Mouse (Mus musculus): ENCODE measurements around the gene Gramd2. TPM values are rescaled to one million over a fixed set of nuclear protein-coding genes. Genes with fewer than 3 reads are reported as not detected.

Gramd2 gene
- polyA plus RNA-seq, 1 experiment, result 1.8 TPM

DNA sequence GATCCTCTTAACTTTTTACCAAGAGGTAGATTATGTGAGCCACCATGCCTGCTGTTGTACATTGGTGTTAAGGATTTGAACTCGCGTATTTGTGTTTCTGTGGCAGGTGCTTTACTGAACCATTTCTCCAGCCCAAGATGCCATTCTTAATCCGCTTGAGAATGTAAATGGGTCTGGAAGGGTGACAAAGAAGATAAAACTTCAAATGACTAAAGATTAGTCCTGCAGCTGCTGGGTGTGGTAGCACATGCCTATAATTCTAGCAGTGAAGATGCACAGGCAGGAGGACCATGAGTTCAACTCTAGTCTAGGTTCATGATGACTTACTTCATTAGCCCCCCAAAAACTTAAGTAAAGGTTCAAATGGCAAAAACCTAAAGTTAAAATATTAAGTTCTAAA, 64.0 kb downstream of the Gramd2 start:
- H3K36me3 ChIP-seq (ENCODE audit: control insufficient read depth, insufficient read depth), result no peaks in the 10 kb centered on the region
- peaks cover 3% of the 10 kb centered on the region for H3K79me2 ChIP-seq (ENCODE audit: control insufficient read depth, insufficient read depth)
- no peaks in the 10 kb centered on the region for H3K27me3 ChIP-seq (ENCODE audit: control insufficient read depth, insufficient read depth, insufficient read length)
- H3K4me3 ChIP-seq (ENCODE audit: insufficient read depth, poor library complexity, severe bottlenecking), result no peak overlapping the region
- no peaks in the 10 kb centered on the region for H3K79me3 ChIP-seq (ENCODE audit: low read depth)
- H3ac ChIP-seq (ENCODE audit: control insufficient read depth, insufficient read length, low read depth), result no peak overlapping the region
- TF ChIP-seq FOSL1 (IDR thresholded peaks at IDR 0.05; ENCODE audit: insufficient read depth, low read length, poor library complexity, severe bottlenecking), result no peak
- no peak for TF ChIP-seq MAX (IDR thresholded peaks at IDR 0.05)
- no peak for TF ChIP-seq CTCF (IDR thresholded peaks at IDR 0.05; ENCODE audit: control insufficient read depth, insufficient read depth, insufficient read length)
- TF ChIP-seq MYOG (IDR thresholded peaks at IDR 0.05; ENCODE audit: control insufficient read depth, extremely low read depth, insufficient read length), result no peak
- no peak for TF ChIP-seq CEBPB (IDR thresholded peaks at IDR 0.05; ENCODE audit: low read depth)
- TF ChIP-seq USF1 (IDR thresholded peaks at IDR 0.05; ENCODE audit: low read depth), result no peak
- TF ChIP-seq MYOD1 (IDR thresholded peaks at IDR 0.05; ENCODE audit: control insufficient read depth, insufficient read length, low read depth), result no peak

DNA sequence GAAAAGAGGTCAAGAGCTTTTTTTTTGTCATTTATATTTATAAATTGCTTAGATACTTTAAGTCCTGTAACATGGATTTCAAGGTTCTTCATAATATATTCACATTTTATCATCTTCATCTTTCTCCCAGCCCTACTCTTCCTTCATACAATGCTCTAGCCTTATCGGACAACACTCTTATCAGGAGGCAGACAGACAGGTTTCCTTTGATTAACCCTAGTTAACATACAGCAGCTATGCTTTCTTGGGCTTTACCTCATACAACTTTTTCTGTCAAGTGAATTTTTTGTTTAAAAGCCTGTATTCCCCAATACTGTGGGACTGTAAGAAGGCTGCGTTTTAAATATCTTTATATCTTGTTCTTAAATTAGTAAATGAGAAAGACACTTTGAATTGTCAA, 68.4 kb downstream of the Gramd2 start:
- peaks cover 5% of the 10 kb centered on the region for H3K79me3 ChIP-seq (ENCODE audit: low read depth)
- H3K79me2 ChIP-seq (ENCODE audit: control insufficient read depth, insufficient read depth), result peaks cover 26% of the 10 kb centered on the region
- no peak overlapping the region for H3ac ChIP-seq (ENCODE audit: control insufficient read depth, insufficient read length, low read depth)
- no peak overlapping the region for H3K4me3 ChIP-seq (ENCODE audit: insufficient read depth, poor library complexity, severe bottlenecking)
- H3K36me3 ChIP-seq (ENCODE audit: control insufficient read depth, insufficient read depth), result no peaks in the 10 kb centered on the region
- TF ChIP-seq MYOG (IDR thresholded peaks at IDR 0.05; ENCODE audit: control insufficient read depth, extremely low read depth, insufficient read length) (no peak), MYOD1 (IDR thresholded peaks at IDR 0.05; ENCODE audit: control insufficient read depth, insufficient read length, low read depth) (no peak), MAX (IDR thresholded peaks at IDR 0.05) (no peak), USF1 (IDR thresholded peaks at IDR 0.05; ENCODE audit: low read depth) (no peak), FOSL1 (IDR thresholded peaks at IDR 0.05; ENCODE audit: insufficient read depth, low read length, poor library complexity, severe bottlenecking) (no peak), CTCF (IDR thresholded peaks at IDR 0.05; ENCODE audit: control insufficient read depth, insufficient read depth, insufficient read length) (no peak), CEBPB (IDR thresholded peaks at IDR 0.05; ENCODE audit: low read depth) (no peak)
- no peaks in the 10 kb centered on the region for H3K27me3 ChIP-seq (ENCODE audit: control insufficient read depth, insufficient read depth, insufficient read length)

DNA sequence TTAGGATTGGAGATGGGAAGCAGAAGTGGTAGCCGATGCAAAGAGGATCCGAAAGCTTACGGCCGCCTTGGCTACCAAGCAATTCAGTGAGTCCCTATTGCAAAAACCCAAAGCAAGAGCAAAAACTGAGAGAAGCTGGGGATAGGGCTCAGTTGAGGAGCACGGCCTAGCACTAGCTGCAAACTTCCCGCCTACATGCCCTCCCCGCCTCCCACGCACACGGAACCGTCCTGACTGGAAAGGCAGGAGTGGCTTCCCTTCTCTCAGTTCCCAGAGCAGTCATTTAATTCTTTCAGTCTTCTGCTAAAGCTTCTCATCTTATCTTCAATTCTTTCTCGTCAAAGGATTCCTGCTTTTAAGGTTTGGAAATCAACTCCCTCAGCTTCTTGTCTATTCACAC, 69.0 kb downstream of the Gramd2 start:
- no peaks in the 10 kb centered on the region for H3K27me3 ChIP-seq (ENCODE audit: control insufficient read depth, insufficient read depth, insufficient read length)
- no peak overlapping the region for H3ac ChIP-seq (ENCODE audit: control insufficient read depth, insufficient read length, low read depth)
- peaks cover 5% of the 10 kb centered on the region for H3K79me3 ChIP-seq (ENCODE audit: low read depth)
- no peak overlapping the region for H3K4me3 ChIP-seq (ENCODE audit: insufficient read depth, poor library complexity, severe bottlenecking)
- H3K79me2 ChIP-seq (ENCODE audit: control insufficient read depth, insufficient read depth), result peaks cover 32% of the 10 kb centered on the region
- H3K36me3 ChIP-seq (ENCODE audit: control insufficient read depth, insufficient read depth), result no peaks in the 10 kb centered on the region
- TF ChIP-seq CTCF (IDR thresholded peaks at IDR 0.05; ENCODE audit: control insufficient read depth, insufficient read depth, insufficient read length) (no peak), CEBPB (IDR thresholded peaks at IDR 0.05; ENCODE audit: low read depth) (no peak), MYOD1 (IDR thresholded peaks at IDR 0.05; ENCODE audit: control insufficient read depth, insufficient read length, low read depth) (no peak), MAX (IDR thresholded peaks at IDR 0.05) (no peak), MYOG (IDR thresholded peaks at IDR 0.05; ENCODE audit: control insufficient read depth, extremely low read depth, insufficient read length) (no peak), FOSL1 (IDR thresholded peaks at IDR 0.05; ENCODE audit: insufficient read depth, low read length, poor library complexity, severe bottlenecking) (no peak), USF1 (IDR thresholded peaks at IDR 0.05; ENCODE audit: low read depth) (no peak)

DNA sequence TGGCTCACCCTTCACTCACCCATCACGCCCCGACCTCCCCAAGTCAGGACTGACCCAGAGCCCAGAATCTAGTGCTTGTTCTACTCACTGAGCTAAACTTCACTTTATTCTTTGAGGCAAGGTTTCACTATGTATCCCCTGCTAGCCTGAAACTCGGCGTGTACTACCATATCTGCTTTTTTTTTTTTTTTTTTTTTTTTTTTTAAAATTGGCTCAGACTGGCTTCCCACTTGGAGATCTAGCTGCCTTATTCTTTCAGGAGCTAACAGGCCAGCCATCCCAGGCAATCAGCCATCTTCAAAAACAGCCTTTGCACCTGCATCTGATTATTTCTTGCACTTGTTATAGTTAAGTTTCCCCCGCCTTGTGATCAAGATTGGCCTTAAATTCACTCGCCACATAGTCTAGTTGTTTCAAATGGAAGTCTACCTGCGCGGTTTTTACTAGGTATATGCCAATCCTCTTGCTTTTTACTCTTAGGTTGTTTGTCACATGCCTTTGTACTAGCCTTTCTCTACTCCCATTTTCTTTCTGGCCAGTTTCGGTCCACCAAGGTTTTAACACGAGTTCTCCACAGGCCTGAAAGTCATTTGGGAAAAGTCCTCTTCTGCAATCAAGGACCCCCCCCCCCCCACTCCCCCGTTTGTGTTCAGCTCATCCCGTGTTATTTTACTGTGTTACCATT, 69.8 kb downstream of the Gramd2 start:
- H3K4me3 ChIP-seq (ENCODE audit: insufficient read depth, poor library complexity, severe bottlenecking), result peak overlapping the region; percentile 42
- H3K36me3 ChIP-seq (ENCODE audit: control insufficient read depth, insufficient read depth), result no peaks in the 10 kb centered on the region
- H3K27me3 ChIP-seq (ENCODE audit: control insufficient read depth, insufficient read depth, insufficient read length), result no peaks in the 10 kb centered on the region
- H3ac ChIP-seq (ENCODE audit: control insufficient read depth, insufficient read length, low read depth), result no peak overlapping the region
- H3K79me2 ChIP-seq (ENCODE audit: control insufficient read depth, insufficient read depth), result peaks cover 39% of the 10 kb centered on the region
- H3K79me3 ChIP-seq (ENCODE audit: low read depth), result peaks cover 5% of the 10 kb centered on the region
- TF ChIP-seq MYOG (IDR thresholded peaks at IDR 0.05; ENCODE audit: control insufficient read depth, extremely low read depth, insufficient read length) (no peak), MAX (IDR thresholded peaks at IDR 0.05) (no peak), FOSL1 (IDR thresholded peaks at IDR 0.05; ENCODE audit: insufficient read depth, low read length, poor library complexity, severe bottlenecking) (no peak), MYOD1 (IDR thresholded peaks at IDR 0.05; ENCODE audit: control insufficient read depth, insufficient read length, low read depth) (no peak), CEBPB (IDR thresholded peaks at IDR 0.05; ENCODE audit: low read depth) (no peak), USF1 (IDR thresholded peaks at IDR 0.05; ENCODE audit: low read depth) (no peak), CTCF (IDR thresholded peaks at IDR 0.05; ENCODE audit: control insufficient read depth, insufficient read depth, insufficient read length) (no peak)

- peaks cover 42% of the 10 kb centered on the region for H3K79me2 ChIP-seq (ENCODE audit: control insufficient read depth, insufficient read depth)
- peaks cover 5% of the 10 kb centered on the region for H3K79me3 ChIP-seq (ENCODE audit: low read depth)
- peak within 1 kb of the TSS; percentile 49 for H3K4me3 ChIP-seq (ENCODE audit: insufficient read depth, poor library complexity, severe bottlenecking)
- TF ChIP-seq CTCF (IDR thresholded peaks at IDR 0.05; ENCODE audit: control insufficient read depth, insufficient read depth, insufficient read length), result no peak
- TF ChIP-seq FOSL1 (IDR thresholded peaks at IDR 0.05; ENCODE audit: insufficient read depth, low read length, poor library complexity, severe bottlenecking), result no peak
- TF ChIP-seq USF1 (IDR thresholded peaks at IDR 0.05; ENCODE audit: low read depth), result peak; percentile 84
- TF ChIP-seq CEBPB (IDR thresholded peaks at IDR 0.05; ENCODE audit: low read depth), result no peak
- TF ChIP-seq MYOG (IDR thresholded peaks at IDR 0.05; ENCODE audit: control insufficient read depth, extremely low read depth, insufficient read length), result no peak
- no peaks in the 10 kb centered on the region for H3K36me3 ChIP-seq (ENCODE audit: control insufficient read depth, insufficient read depth)
- H3ac ChIP-seq (ENCODE audit: control insufficient read depth, insufficient read length, low read depth), result peak within 1 kb of the TSS; percentile 85
- H3K27me3 ChIP-seq (ENCODE audit: control insufficient read depth, insufficient read depth, insufficient read length), result no peaks in the 10 kb centered on the region
Observed at GRCm38 (mm10) chr9:59750267-59751065, 70.5 kb downstream of the Gramd2 start, which contains the start of the genes Senp8 and Myo9a. Senp8 (minus strand) TSS chr9:59750710. Myo9a (plus strand) TSS chr9:59750896.

Data from C2C12 (cell line).